Mouse (Mus musculus) spleen, postnatal 4 days (tissue): ENCODE results near the gene Acadl.

Source experiments
- DNase-seq, 2 experiments: peaks; one replicate each; pipeline ENCODE4 v3.0.0; 2022; ENCODE audit warnings: low spot score in 2 of 2

Acadl gene

DNA sequence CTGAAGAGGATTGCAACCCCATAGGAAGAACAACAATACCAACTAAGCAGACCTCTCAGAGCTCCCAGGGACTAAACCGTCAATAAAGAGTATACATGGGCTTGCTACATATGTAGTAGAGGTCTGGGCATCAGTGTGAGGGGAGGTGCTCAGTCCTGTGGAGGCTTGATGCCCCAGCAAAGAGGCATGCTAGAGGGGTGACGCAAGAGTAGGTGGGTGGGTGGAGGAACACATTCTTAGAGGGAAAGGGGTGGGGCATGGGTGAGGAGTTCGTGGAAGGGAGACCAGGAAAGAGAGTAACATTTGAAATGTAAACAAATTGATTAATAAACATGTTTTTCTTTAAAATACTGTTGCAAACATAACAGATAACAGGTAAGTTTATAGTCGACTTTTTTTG, 82.0 kb downstream of the Acadl start:
- no peak for DNase-seq
